Mouse (Mus musculus): ENCODE measurements at regions not wholly inside any gene's neighbourhood (a gene's known extent, or its start where the extent isn't known, plus 50 kb on each side); places are given as distances from the start of the nearest gene placed in this dataset.

- no peaks in the 10 kb centered on the region for H3K36me3 ChIP-seq (ENCODE audit: insufficient read depth, low read length)
- H3K9ac ChIP-seq (replicated peaks; ENCODE audit: low read depth): no peak overlapping the region
- H3K27me3 ChIP-seq (replicated peaks; ENCODE audit: insufficient read depth, low read length): no peaks in the 10 kb centered on the region
- 63% methylated on average over 9 of the region's 9 CpGs for WGBS
- ATAC-seq (no peak), DNase-seq (ENCODE audit: low spot score) (no peak)
- no peaks in the 10 kb centered on the region for H3K9me3 ChIP-seq (ENCODE audit: low read length)
- no peaks in the 10 kb centered on the region for H3K4me1 ChIP-seq (ENCODE audit: insufficient read depth, low read depth, low read length)
- H3K4me3 ChIP-seq (ENCODE audit: low read depth, low read length): no peak overlapping the region
- H3K27ac ChIP-seq (ENCODE audit: low read length): no peak overlapping the region
- no peak overlapping the region for H3K4me2 ChIP-seq (replicated peaks; ENCODE audit: low read depth, low read length)
- no peak for TF ChIP-seq EP300 (IDR thresholded peaks at IDR 0.05)
- TF ChIP-seq CTCF (IDR thresholded peaks at IDR 0.05): no peak
Measured at GRCm38 (mm10) chr16:76122172-76123020, 100.3 kb upstream of the Samsn1 start.

- H3K9ac ChIP-seq (replicated peaks; ENCODE audit: low read depth): no peak overlapping the region
- no peaks in the 10 kb centered on the region for H3K9me3 ChIP-seq (ENCODE audit: low read length)
- DNase-seq (ENCODE audit: low spot score) (no peak), ATAC-seq (no peak)
- H3K27ac ChIP-seq (ENCODE audit: low read length): no peak overlapping the region
- H3K4me2 ChIP-seq (replicated peaks; ENCODE audit: low read depth, low read length): no peak overlapping the region
- WGBS: 95% methylated on average over 2 of the region's 2 CpGs
- no peaks in the 10 kb centered on the region for H3K36me3 ChIP-seq (ENCODE audit: insufficient read depth, low read length)
- TF ChIP-seq CTCF (IDR thresholded peaks at IDR 0.05): no peak
- no peak for TF ChIP-seq EP300 (IDR thresholded peaks at IDR 0.05)
- no peaks in the 10 kb centered on the region for H3K27me3 ChIP-seq (replicated peaks; ENCODE audit: insufficient read depth, low read length)
- H3K4me1 ChIP-seq (ENCODE audit: insufficient read depth, low read depth, low read length): no peaks in the 10 kb centered on the region
- no peak overlapping the region for H3K4me3 ChIP-seq (ENCODE audit: low read depth, low read length)
Measured at GRCm38 (mm10) chr16:76120712-76121111, 98.6 kb upstream of the Samsn1 start.

- H3K4me1 ChIP-seq (ENCODE audit: insufficient read depth, low read depth, low read length): no peaks in the 10 kb centered on the region
- TF ChIP-seq CTCF (IDR thresholded peaks at IDR 0.05) (no peak), EP300 (IDR thresholded peaks at IDR 0.05) (no peak)
Measured at GRCm38 (mm10) chr16:76110383-76110782, 88.3 kb upstream of the Samsn1 start.

GRCm38 (mm10) chr16:76108464-76108863 is 86.4 kb upstream of the Samsn1 start:
- Histone ChIP-seq H3K9me3 (ENCODE audit: low read length) (no peaks in the 10 kb centered on the region), H3K9ac (replicated peaks; ENCODE audit: low read depth) (no peak overlapping the region), H3K4me2 (replicated peaks; ENCODE audit: low read depth, low read length) (no peak overlapping the region), H3K27ac (ENCODE audit: low read length) (no peak overlapping the region), H3K4me1 (ENCODE audit: insufficient read depth, low read depth, low read length) (no peaks in the 10 kb centered on the region), H3K27me3 (replicated peaks; ENCODE audit: insufficient read depth, low read length) (no peaks in the 10 kb centered on the region), H3K4me3 (ENCODE audit: low read depth, low read length) (no peak overlapping the region), H3K36me3 (ENCODE audit: insufficient read depth, low read length) (no peaks in the 10 kb centered on the region)
- 55% methylated on average over 2 of the region's 2 CpGs for WGBS
- ATAC-seq (no peak), DNase-seq (ENCODE audit: low spot score) (no peak)
- TF ChIP-seq EP300 (IDR thresholded peaks at IDR 0.05) (no peak), CTCF (IDR thresholded peaks at IDR 0.05) (no peak)

More at GRCm38 (mm10) chr16:76110383-76110782, 88.3 kb upstream of the Samsn1 start:
- no peaks in the 10 kb centered on the region for H3K9me3 ChIP-seq (ENCODE audit: low read length)
- no peak overlapping the region for H3K4me2 ChIP-seq (replicated peaks; ENCODE audit: low read depth, low read length)
- no peaks in the 10 kb centered on the region for H3K36me3 ChIP-seq (ENCODE audit: insufficient read depth, low read length)
- H3K27ac ChIP-seq (ENCODE audit: low read length): no peak overlapping the region
- no peak for DNase-seq (ENCODE audit: low spot score)
- 82% methylated on average over 3 of the region's 3 CpGs for WGBS
- no peak overlapping the region for H3K4me3 ChIP-seq (ENCODE audit: low read depth, low read length)
- H3K27me3 ChIP-seq (replicated peaks; ENCODE audit: insufficient read depth, low read length): no peaks in the 10 kb centered on the region
- no peak for ATAC-seq
- no peak overlapping the region for H3K9ac ChIP-seq (replicated peaks; ENCODE audit: low read depth)

GRCm38 (mm10) chr16:76104673-76105072 is 82.6 kb upstream of the Samsn1 start:
- no peaks in the 10 kb centered on the region for H3K4me1 ChIP-seq (ENCODE audit: insufficient read depth, low read depth, low read length)
- 94% methylated on average over 6 of the region's 6 CpGs for WGBS
- H3K9me3 ChIP-seq (ENCODE audit: low read length): no peaks in the 10 kb centered on the region
- DNase-seq (ENCODE audit: low spot score): no peak
- no peak for ATAC-seq
- TF ChIP-seq CTCF (IDR thresholded peaks at IDR 0.05): no peak
- no peak for TF ChIP-seq EP300 (IDR thresholded peaks at IDR 0.05)
- H3K4me2 ChIP-seq (replicated peaks; ENCODE audit: low read depth, low read length): no peak overlapping the region
- H3K9ac ChIP-seq (replicated peaks; ENCODE audit: low read depth): no peak overlapping the region
- no peak overlapping the region for H3K4me3 ChIP-seq (ENCODE audit: low read depth, low read length)
- H3K36me3 ChIP-seq (ENCODE audit: insufficient read depth, low read length): no peaks in the 10 kb centered on the region
- no peak overlapping the region for H3K27ac ChIP-seq (ENCODE audit: low read length)
- H3K27me3 ChIP-seq (replicated peaks; ENCODE audit: insufficient read depth, low read length): no peaks in the 10 kb centered on the region

GRCm38 (mm10) chr16:76101773-76102172 is 79.7 kb upstream of the Samsn1 start:
- Histone ChIP-seq H3K4me3 (ENCODE audit: low read depth, low read length) (no peak overlapping the region), H3K36me3 (ENCODE audit: insufficient read depth, low read length) (no peaks in the 10 kb centered on the region), H3K9ac (replicated peaks; ENCODE audit: low read depth) (no peak overlapping the region), H3K4me1 (ENCODE audit: insufficient read depth, low read depth, low read length) (no peaks in the 10 kb centered on the region), H3K27ac (ENCODE audit: low read length) (no peak overlapping the region), H3K9me3 (ENCODE audit: low read length) (no peaks in the 10 kb centered on the region), H3K27me3 (replicated peaks; ENCODE audit: insufficient read depth, low read length) (no peaks in the 10 kb centered on the region), H3K4me2 (replicated peaks; ENCODE audit: low read depth, low read length) (no peak overlapping the region)
- no peak for TF ChIP-seq EP300 (IDR thresholded peaks at IDR 0.05)
- TF ChIP-seq CTCF (IDR thresholded peaks at IDR 0.05): no peak
- ATAC-seq (no peak), DNase-seq (ENCODE audit: low spot score) (no peak)
- 56% methylated on average over 3 of the region's 3 CpGs for WGBS
